Mouse (Mus musculus): ENCODE results near the gene Olfr944. TPM values are rescaled to one million over a fixed set of nuclear protein-coding genes. Genes with fewer than 3 reads are reported as not detected.

The Olfr944 gene
- polyA plus RNA-seq (2017; shearing (Covaris generic)) = not detected

DNA sequence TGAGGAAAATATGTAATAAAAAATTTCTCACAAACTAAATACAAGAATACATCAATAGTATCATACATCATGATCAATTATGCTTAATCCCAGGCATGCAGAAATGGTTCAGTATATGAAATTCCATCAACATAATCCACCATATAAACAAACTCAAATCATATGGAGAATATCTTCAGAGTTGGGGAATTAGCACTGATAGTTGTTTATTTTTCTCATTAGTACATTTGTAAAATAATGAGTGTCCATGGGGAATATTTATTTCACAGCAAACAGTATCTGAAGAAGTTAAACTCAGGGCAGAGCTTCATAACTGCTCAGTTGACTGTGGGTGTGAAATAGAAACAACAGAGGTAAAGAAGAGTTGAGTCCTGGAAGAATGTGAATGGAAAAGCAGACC, at the start of gene Olfr944:
TSS of gene Olfr944 (plus strand) at position 301 of the 400 bp plus-strand sequence.

DNA sequence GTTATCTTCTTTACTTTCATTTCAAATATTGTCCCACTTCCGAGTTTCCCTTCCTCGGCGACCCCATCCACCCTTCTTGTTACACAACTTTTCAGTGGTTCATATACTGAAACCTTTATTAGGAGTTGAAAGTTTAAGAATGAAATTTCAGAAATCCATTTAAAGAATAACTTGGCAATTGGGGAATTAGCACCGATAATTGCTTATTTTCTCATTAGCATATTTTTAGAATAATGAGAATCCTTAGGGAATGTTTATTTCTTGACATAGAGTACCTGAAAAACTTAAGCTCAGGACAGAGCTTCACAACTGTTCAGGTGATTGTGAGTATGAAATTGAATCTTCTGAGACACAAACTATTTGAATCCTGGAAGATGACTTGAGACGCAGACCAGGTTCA, 35.7 kb upstream of the Olfr944 start, which contains the start of gene Olfr943:
TSS of gene Olfr943 (plus strand) at position 301 of the 400 bp plus-strand sequence.

DNA sequence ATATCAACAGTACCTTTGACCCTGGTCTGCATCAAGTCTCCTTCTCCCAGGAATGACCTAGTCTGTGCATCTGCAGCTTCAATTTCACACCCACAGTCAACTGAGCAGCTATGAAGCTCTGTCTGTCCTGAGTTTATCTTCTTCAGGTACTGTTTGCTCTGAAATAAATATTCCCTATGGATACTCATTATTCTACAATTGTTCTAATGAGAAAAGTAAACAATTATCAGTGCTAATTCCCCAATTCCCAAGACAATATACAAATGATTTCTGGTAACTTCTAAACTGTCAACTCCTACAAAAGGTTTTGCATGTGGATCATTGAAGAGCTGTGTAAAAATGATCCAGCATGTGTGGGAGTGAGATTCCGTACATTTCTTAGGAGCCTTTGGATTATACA, 48.2 kb downstream of the Olfr944 start, which contains the start of gene Olfr1537:
TSS of gene Olfr1537 (minus strand) at position 101 of the 400 bp plus-strand sequence.

Other genes with a start within 250 kb of the Olfr944 start
- not detected for gene Olfr933, start 229.6 kb upstream of the Olfr944 start, polyA plus RNA-seq (2017; shearing (Covaris generic))
- gene Olfr934, start 213.6 kb upstream of the Olfr944 start, polyA plus RNA-seq (2017; shearing (Covaris generic)) = not detected
- gene Olfr935, start 202.2 kb upstream of the Olfr944 start, polyA plus RNA-seq (2017; shearing (Covaris generic)) = not detected
- gene Olfr146, start 178.5 kb upstream of the Olfr944 start, polyA plus RNA-seq (2017; shearing (Covaris generic)) = not detected
- gene Olfr937, start 137.0 kb upstream of the Olfr944 start, polyA plus RNA-seq (2017; shearing (Covaris generic)) = not detected
- not detected for gene Olfr938, start 123.0 kb upstream of the Olfr944 start, polyA plus RNA-seq (2017; shearing (Covaris generic))
- gene Olfr27, start 73.8 kb upstream of the Olfr944 start, polyA plus RNA-seq (2017; shearing (Covaris generic)) = not detected
- gene Olfr943, start 35.6 kb upstream of the Olfr944 start, polyA plus RNA-seq (2017; shearing (Covaris generic)) = 0.05 TPM
- not detected for gene Olfr1537, start 48.1 kb downstream of the Olfr944 start, polyA plus RNA-seq (2017; shearing (Covaris generic))
- not detected for gene Olfr945, start 74.9 kb downstream of the Olfr944 start, polyA plus RNA-seq (2017; shearing (Covaris generic))
- not detected for gene Olfr948, start 124.1 kb downstream of the Olfr944 start, polyA plus RNA-seq (2017; shearing (Covaris generic))
- gene Olfr951, start 185.5 kb downstream of the Olfr944 start, polyA plus RNA-seq (2017; shearing (Covaris generic)) = not detected
- gene Olfr952, start 225.2 kb downstream of the Olfr944 start, polyA plus RNA-seq (2017; shearing (Covaris generic)) = not detected

Data from CD4-positive, CD25-positive, alpha-beta regulatory T cell (primary cell).